Mouse (Mus musculus) neural tube, embryonic 11.5 days (tissue): ENCODE data around the gene Stat4. TPM values are rescaled to one million over a fixed set of nuclear protein-coding genes. Genes with fewer than 3 reads are reported as not detected.

ENCODE experiments used
- ATAC-seq: fragments of 200-750 bp; cut with Nextera tagmentation; 2 replicates; pipeline ENCODE4 v1.8.0; 2017; ENCODE audit warnings: moderate number of reproducible peaks, mild to moderate bottlenecking, moderate TSS enrichment, moderate library complexity; ENCODE audit not compliant: insufficient read depth, low FRiP score, low TSS enrichment
- DNase-seq: peaks from one replicate; pipeline ENCODE4 v3.0.0-alpha.2; 2015; ENCODE audit warnings: low spot score
- H3K27ac ChIP-seq: fragments of 300-500 bp; sonication (generic); 2 replicates; pipeline ENCODE4 v1.5.1; 2014; ENCODE audit warnings: low read depth, mild to moderate bottlenecking, low read length
- H3K27me3 ChIP-seq: fragments of 300-500 bp; sonication (generic); 2 replicates; pipeline ENCODE4 v1.6.1; 2014; ENCODE audit warnings: mild to moderate bottlenecking, low read length, mixed read lengths; ENCODE audit not compliant: control insufficient read depth, insufficient read depth
- H3K36me3 ChIP-seq: fragments of 300-500 bp; sonication (generic); 2 replicates; pipeline ENCODE4 v1.6.1; 2014; ENCODE audit warnings: mild to moderate bottlenecking, low read length, moderate library complexity, mixed read lengths; ENCODE audit not compliant: control insufficient read depth, insufficient read depth
- H3K4me1 ChIP-seq: fragments of 300-500 bp; sonication (generic); 2 replicates; pipeline ENCODE4 v1.6.1; 2014; ENCODE audit warnings: low read length, mixed read lengths; ENCODE audit not compliant: control insufficient read depth, insufficient read depth
- H3K4me2 ChIP-seq: fragments of 300-500 bp; sonication (generic); 2 replicates; pipeline ENCODE4 v1.6.1; 2014; ENCODE audit warnings: low read depth, mild to moderate bottlenecking, moderate library complexity
- H3K4me3 ChIP-seq: fragments of 300-500 bp; sonication (generic); 2 replicates; pipeline ENCODE4 v1.5.1; 2014; ENCODE audit warnings: low read depth, low read length
- H3K9ac ChIP-seq: fragments of 300-500 bp; sonication (generic); 2 replicates; pipeline ENCODE4 v1.6.1; 2014; ENCODE audit warnings: mild to moderate bottlenecking, low read length
- H3K9me3 ChIP-seq: fragments of 300-500 bp; sonication (generic); 2 replicates; pipeline ENCODE4 v1.6.1; 2016; ENCODE audit warnings: low read length; ENCODE audit not compliant: control insufficient read depth
- WGBS: fragments of 180-500 bp; shearing (Covaris S2); extraction: QIAGEN DNeasy Blood & Tissue Kit; methylation state at CpG from one replicate; pipeline ENCODE4 v1.1.7; 2014; 5-methylcytosine and 5-hydroxymethylcytosine counted together
- polyA plus RNA-seq: library from polyadenylated mRNA; unstranded; fragments of >200 nt; fragmentation: Nextera tagmentation; extraction: Ambion mirVana; gene quantifications from 2 replicates; pipeline ENCODE4 v1.2.1, GENCODE M21; 2014

The Stat4 gene
- polyA plus RNA-seq, 1 experiment from 2014 or later = 1.1 TPM

DNA sequence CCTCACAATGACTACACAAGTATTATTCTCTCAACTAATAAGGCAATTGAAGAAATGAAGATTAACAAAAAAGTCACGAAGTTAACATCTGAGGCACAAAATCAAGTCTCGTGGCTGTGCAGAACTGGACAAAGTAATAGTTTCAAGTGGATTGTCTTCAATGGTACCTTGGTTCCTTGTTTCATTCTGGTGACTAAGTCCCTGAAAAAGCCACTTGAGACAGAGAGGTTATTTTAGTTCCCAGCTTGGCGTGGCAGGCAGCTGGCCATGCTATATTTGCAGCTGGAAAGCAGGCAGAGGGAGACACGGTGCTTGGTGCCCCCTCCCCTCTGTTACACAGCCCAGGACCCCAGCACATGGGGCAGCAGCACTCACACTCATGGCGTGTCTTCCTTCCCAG lies 70.2 kb downstream of the Stat4 start:
- H3K9ac ChIP-seq = no peak overlapping the region

DNA sequence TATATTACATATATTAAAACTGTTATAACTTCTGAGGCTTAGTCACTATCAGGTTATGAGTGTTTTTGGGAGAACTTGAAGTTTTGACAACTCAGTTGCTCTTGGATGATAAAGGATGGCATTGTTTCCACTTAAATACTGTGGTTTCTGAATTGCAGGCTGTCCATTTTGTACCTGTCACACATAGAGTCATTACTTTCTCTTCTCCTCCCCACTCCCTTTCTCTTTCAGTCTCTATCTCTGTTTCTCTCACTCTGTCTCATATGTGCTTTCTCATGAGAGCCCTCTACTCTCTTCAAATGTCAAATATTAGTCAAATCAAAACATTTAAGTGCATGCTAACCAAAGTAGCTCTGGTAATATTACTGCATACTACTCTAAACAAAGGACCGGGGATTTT lies 79.3 kb downstream of the Stat4 start:
- Histone ChIP-seq H3K36me3 (no peaks in the 10 kb centered on the region), H3K9ac (no peak overlapping the region), H3K4me3 (no peak overlapping the region), H3K27me3 (no peaks in the 10 kb centered on the region), H3K27ac (no peak overlapping the region), H3K4me1 (no peaks in the 10 kb centered on the region), H3K4me2 (no peak overlapping the region), H3K9me3 (no peaks in the 10 kb centered on the region)
- ATAC-seq (no peak), DNase-seq (no peak)
- 92% methylated on average over 1 of the region's 1 CpGs for WGBS

More for the DNA sequence above, 70.2 kb downstream of the Stat4 start:
- H3K4me3 ChIP-seq = no peak overlapping the region
- no peak overlapping the region for H3K4me2 ChIP-seq
- H3K36me3 ChIP-seq = no peaks in the 10 kb centered on the region
- H3K9me3 ChIP-seq = no peaks in the 10 kb centered on the region
- H3K27me3 ChIP-seq = no peaks in the 10 kb centered on the region
- ATAC-seq (no peak), DNase-seq (no peak)
- 79% methylated on average over 5 of the region's 5 CpGs for WGBS
- no peak overlapping the region for H3K27ac ChIP-seq
- no peaks in the 10 kb centered on the region for H3K4me1 ChIP-seq

GRCm38 (mm10) chr1:52066694-52067093 lies 79.7 kb downstream of the Stat4 start:
- no peak overlapping the region for H3K4me3 ChIP-seq
- H3K9me3 ChIP-seq = no peaks in the 10 kb centered on the region
- no peak overlapping the region for H3K4me2 ChIP-seq
- no peaks in the 10 kb centered on the region for H3K4me1 ChIP-seq
- DNase-seq (no peak), ATAC-seq (no peak)
- H3K27me3 ChIP-seq = no peaks in the 10 kb centered on the region
- WGBS = 92% methylated on average over 3 of the region's 3 CpGs
- no peak overlapping the region for H3K9ac ChIP-seq
- no peaks in the 10 kb centered on the region for H3K36me3 ChIP-seq
- no peak overlapping the region for H3K27ac ChIP-seq

DNA sequence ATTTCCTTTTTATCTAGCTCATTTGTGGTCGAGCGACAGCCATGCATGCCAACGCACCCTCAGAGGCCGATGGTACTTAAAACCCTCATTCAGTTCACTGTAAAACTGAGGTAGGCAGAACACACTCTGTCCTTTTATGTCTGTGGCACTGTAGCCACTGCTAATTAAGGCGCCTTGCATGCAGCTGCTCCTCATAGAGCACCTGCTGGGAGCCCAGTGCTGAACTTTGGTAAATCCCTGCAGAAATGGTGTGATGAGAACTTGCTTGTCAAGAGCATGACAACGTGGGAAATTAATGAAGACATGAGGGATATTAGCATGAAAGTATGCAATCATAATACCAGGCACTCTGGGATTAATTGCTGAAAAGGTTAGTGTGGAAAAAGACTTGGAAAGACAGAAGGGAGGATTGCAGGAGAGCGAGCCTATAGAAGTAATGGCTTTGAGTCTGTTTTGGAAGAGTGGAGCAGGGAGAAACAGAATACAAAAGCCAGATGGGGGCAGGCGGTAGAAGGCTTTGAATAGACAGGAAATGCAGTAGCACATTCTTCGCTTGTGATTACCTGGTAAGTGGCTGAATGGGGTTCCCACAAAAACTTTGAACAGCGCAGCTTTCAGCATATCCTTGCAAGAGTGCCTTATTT lies 92.9 kb downstream of the Stat4 start:
- H3K27me3 ChIP-seq = no peaks in the 10 kb centered on the region
- ATAC-seq (peak; percentile 31; the same call in 1 of the 2 replicates), DNase-seq (peak; percentile 38)
- H3K4me1 ChIP-seq = peaks cover 2% of the 10 kb centered on the region; the same call in 1 of the 2 replicates
- 9% methylated on average over 10 of the region's 10 CpGs for WGBS
- no peak overlapping the region for H3K9ac ChIP-seq
- H3K4me3 ChIP-seq = no peak overlapping the region
- H3K27ac ChIP-seq = no peak overlapping the region
- no peak overlapping the region; the same call in 1 of the 2 replicates for H3K4me2 ChIP-seq
- no peaks in the 10 kb centered on the region for H3K9me3 ChIP-seq
- no peaks in the 10 kb centered on the region for H3K36me3 ChIP-seq

GRCm38 (mm10) chr1:52080375-52080774 lies 93.4 kb downstream of the Stat4 start:
- DNase-seq (no peak), ATAC-seq (no peak)
- no peak overlapping the region for H3K9ac ChIP-seq
- no peak overlapping the region for H3K4me2 ChIP-seq
- H3K36me3 ChIP-seq = no peaks in the 10 kb centered on the region
- no peak overlapping the region for H3K27ac ChIP-seq
- no peaks in the 10 kb centered on the region for H3K27me3 ChIP-seq
- H3K9me3 ChIP-seq = no peaks in the 10 kb centered on the region
- peaks cover 2% of the 10 kb centered on the region; the same call in 1 of the 2 replicates for H3K4me1 ChIP-seq
- 16% methylated on average over 8 of the region's 8 CpGs for WGBS
- H3K4me3 ChIP-seq = no peak overlapping the region

GRCm38 (mm10) chr1:52086236-52086635 lies 99.3 kb downstream of the Stat4 start:
- WGBS = 55% methylated on average over 4 of the region's 4 CpGs
- Histone ChIP-seq H3K36me3 (no peaks in the 10 kb centered on the region), H3K27me3 (no peaks in the 10 kb centered on the region), H3K27ac (no peak overlapping the region), H3K4me1 (no peaks in the 10 kb centered on the region), H3K9ac (no peak overlapping the region), H3K9me3 (no peaks in the 10 kb centered on the region), H3K4me3 (no peak overlapping the region), H3K4me2 (no peak overlapping the region)
- no peak for ATAC-seq
- DNase-seq = no peak

DNA sequence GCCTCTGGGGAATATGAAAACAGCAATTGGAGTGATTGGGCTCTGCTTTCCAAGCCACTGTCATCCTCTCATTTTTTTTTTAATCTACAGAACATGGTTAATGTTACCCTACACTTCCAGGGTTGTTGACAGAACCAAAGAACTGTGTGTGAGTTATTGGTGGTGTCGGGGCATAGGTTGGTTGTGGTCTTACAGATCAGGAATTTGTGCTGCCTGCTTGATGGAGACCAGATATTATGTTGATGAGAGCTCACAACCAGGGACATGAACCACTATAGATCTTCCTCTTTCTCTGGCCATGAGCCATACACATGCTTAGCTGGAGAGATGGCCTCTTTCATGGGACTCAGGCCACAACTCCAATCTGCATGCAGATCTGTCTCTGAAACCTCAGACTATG lies 100.2 kb downstream of the Stat4 start:
- ATAC-seq (no peak), DNase-seq (no peak)
- H3K36me3 ChIP-seq = no peaks in the 10 kb centered on the region
- no peaks in the 10 kb centered on the region for H3K4me1 ChIP-seq
- WGBS = 66% methylated on average over 1 of the region's 1 CpGs
- no peak overlapping the region for H3K27ac ChIP-seq
- H3K9me3 ChIP-seq = no peaks in the 10 kb centered on the region
- H3K4me2 ChIP-seq = no peak overlapping the region
- H3K4me3 ChIP-seq = no peak overlapping the region
- H3K27me3 ChIP-seq = no peaks in the 10 kb centered on the region
- no peak overlapping the region for H3K9ac ChIP-seq

- no peak for DNase-seq
- Histone ChIP-seq H3K9me3 (no peaks in the 10 kb centered on the region), H3K4me2 (no peak overlapping the region), H3K27me3 (no peaks in the 10 kb centered on the region), H3K27ac (no peak overlapping the region), H3K4me1 (no peaks in the 10 kb centered on the region), H3K9ac (no peak overlapping the region), H3K4me3 (no peak overlapping the region), H3K36me3 (no peaks in the 10 kb centered on the region)
- no peak for ATAC-seq
- 86% methylated on average over 4 of the region's 4 CpGs for WGBS
These were observed 101.7 kb downstream of the Stat4 start for GRCm38 (mm10) chr1:52088634-52089033.

DNA sequence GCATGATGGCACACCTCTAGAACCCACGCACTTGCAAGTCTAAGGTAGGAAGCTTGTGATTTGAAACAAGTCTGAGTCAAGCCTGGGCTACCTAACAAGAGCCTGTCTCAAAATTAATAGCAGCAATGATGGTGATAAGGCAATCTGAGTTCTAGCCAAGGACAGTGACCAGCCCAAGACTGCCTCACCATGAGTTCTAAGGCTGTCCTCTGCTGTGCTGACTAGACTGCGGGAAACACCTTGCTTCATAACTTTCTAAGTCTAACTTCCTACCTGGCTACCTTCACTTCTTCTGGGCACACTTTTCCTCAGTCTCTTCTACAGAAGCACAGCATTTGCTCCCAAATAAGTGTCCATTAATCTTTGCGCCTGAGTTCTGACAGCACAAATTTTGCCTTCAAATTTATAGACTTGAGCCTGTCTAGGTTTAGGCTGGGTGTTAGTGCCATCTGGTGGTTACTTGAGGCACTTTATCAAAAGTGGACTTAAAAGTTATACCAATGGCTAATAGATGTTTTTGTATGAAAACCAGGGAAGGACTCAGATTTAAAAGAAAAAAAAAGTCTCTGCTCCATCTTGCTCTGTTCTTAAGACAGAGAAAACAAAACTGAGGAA lies 111.8 kb downstream of the Stat4 start:
- no peak for ATAC-seq
- H3K4me2 ChIP-seq = no peak overlapping the region
- H3K4me1 ChIP-seq = no peaks in the 10 kb centered on the region
- peak; percentile 31 for DNase-seq
- WGBS = 74% methylated on average over 3 of the region's 3 CpGs
- no peak overlapping the region for H3K4me3 ChIP-seq
- H3K27ac ChIP-seq = no peak overlapping the region
- H3K9ac ChIP-seq = no peak overlapping the region
- no peaks in the 10 kb centered on the region for H3K36me3 ChIP-seq
- H3K27me3 ChIP-seq = no peaks in the 10 kb centered on the region
- no peaks in the 10 kb centered on the region for H3K9me3 ChIP-seq
